Mouse (Mus musculus) monocyte, adult 2 months (primary cell): ENCODE measurements around the gene Frmd6.

Experiments
- DNase-seq, 2 experiments: peaks; one replicate each; pipeline ENCODE4 v3.0.0; 2022; ENCODE audit warnings: low spot score in 2 of 2, low read depth in 1 of 2

Frmd6 gene

GRCm38 (mm10) chr12:70824729-70825650 lies at the start of gene Frmd6:
Gene Frmd6, plus strand, starts transcription at chr12:70825514.
- DNase-seq = peak; percentile 69 to 86

DNA sequence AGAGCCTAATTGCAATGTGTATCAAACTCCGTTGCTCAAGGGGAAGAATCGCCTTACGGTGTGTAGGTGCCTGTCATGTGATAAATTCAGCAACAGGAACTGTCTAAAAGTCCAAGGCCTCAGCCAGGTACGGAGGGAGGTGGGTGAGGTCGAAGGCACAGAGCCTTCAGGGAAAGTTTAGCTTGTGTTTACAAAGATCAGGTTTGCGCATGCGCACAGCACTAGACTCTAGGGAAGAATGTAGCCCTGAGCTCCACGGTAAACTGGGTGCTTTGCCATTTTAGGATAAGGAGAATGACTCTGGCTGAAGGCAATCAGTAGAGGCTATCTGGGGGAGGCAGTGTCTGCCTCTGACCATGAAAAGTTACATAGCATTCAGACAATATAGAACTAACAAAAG lies 49.7 kb upstream of the Frmd6 start:
- no peak for DNase-seq

- DNase-seq = no peak
These were observed 48.6 kb upstream of the Frmd6 start for GRCm38 (mm10) chr12:70776683-70777082.

GRCm38 (mm10) chr12:70777466-70777865 lies 47.8 kb upstream of the Frmd6 start:
- DNase-seq = no peak

DNA sequence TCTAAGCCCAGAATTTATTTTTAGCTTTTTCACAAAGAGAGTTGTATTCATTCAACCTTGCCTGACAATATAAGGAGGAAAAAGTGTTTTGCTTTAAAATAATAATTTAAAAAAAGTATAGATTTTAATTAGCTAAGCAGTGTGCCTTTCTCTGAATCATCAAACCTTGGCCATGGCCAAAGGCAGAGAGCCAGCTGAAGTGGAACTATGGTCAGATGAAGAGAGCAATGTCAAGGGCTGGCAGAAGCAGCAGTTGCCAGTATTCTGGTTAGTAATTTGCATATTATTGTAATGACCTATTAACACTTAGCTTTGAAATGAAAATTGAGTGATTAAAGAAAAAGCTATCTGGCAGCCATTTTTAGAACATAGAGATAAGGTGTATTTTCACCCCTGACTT lies 47.4 kb upstream of the Frmd6 start:
- DNase-seq = no peak

DNA sequence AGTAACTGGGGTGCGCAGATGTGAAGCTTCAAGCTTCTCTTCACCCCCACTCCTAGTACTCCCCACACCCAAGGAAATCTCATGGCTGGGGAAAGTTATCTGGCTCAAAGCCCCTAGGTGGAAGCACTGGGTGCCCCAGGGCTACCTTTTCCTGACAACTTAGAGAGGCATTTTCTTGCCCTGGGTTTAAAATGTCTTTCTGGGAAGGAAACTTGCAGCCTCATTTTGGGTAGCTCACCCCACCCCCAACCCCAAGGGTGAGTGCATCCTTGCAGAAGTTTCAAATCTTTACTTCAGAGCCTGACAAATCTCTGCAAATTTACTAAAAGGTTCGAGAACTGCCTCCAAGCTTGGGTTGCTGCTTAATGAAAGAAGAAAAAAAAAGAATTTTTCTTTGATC lies 47.0 kb upstream of the Frmd6 start:
- DNase-seq = no peak

DNA sequence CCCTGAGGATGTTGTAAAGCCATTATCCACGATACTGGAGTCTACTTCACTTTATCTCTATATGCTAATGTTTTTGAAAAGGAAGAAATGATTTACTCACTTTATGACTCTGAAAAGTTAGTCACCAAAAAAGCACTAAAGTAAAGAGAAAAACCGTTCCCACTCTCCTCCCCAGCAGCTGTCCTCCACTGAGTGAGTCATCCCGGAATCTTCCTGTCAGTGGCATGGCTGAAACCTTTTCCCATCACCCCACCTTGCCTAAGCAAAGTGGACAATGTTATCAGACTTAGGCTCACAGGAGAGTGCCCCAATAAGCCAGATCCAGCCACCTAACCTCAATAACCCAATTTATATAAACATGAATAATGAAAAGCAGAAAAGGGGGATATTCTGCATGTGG lies 46.6 kb upstream of the Frmd6 start:
- no peak for DNase-seq

DNA sequence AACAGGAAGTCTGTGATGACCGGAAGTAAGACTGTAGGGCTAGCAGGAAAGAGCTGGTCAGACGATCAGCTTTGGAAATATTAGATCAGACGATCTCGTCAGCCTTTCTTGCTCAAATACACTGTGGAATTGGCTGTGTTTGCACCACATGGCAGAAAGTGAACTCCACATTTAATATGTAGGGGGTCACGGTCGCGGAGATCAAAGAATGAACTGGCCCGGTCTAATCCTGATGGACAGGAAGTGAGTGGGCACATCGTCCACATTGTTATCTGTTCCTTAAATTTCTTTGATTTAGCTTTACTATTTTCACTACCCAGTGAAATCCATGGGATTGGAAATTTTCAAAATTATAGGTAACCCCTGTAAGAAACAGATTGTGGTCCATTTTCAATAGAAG lies 42.3 kb upstream of the Frmd6 start:
- DNase-seq = no peak

DNA sequence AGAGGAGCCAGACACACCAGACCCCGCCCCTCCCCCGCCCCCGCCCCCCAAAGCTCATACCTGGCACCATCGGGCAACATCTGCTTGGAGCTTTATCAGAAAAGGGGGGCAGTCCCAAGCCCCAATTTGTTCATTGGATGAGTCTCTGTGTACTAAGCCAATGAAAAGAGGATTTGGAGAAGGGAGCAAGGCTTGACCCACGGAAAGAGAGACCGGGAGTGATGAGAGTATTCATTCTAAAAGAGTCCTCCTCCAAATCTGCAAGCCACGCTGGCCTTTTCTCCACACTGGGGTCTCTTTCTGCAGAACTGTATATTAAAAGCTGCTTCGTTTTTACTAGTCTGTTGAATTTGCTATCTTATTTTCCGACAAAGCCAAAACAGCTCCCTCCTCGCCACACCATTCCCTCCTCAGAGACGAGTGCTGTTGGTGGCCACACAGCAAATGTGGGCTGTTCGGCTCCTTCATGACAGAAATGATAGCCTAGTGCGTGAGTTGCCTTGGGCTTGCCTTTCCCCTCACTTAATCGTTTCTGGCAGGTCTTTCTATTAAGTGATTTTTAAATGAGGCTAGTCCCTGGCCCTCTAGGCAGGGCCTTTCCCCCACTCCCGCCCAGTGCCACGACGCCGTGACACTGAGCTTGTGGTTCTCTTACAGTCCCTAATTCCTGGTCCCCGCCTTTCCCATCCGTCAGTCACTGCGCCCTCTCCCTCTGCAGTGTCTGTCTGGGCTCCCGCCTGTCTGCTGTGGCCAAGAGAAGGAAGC lies 41.7 kb upstream of the Frmd6 start:
- DNase-seq = no peak

GRCm38 (mm10) chr12:70784240-70784705 lies 41.0 kb upstream of the Frmd6 start:
- no peak for DNase-seq

- DNase-seq = no peak
These were observed 36.0 kb upstream of the Frmd6 start for GRCm38 (mm10) chr12:70789341-70789740.

DNA sequence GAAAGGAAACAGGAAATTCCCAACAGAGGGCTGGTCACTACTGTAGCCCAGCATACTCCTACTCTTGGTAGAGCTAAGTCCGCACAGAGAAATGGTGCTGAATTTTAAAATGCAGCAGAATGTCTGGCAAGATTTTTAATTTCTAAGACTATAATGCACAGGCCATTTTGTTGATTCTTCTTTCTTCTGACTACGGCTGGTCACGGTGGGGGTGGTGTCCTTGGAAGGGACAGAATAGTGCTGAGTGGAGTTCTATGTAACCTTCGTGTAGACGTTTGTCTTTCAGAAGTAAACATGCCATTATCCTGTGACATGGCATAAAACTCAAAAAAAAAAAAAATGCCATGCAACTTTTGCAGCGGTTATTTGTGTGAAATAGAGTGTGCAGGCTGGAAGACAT lies 32.0 kb upstream of the Frmd6 start:
- no peak for DNase-seq

GRCm38 (mm10) chr12:70794543-70795388 lies 30.5 kb upstream of the Frmd6 start:
- DNase-seq = no peak

- DNase-seq = no peak
These were observed 30.0 kb upstream of the Frmd6 start for GRCm38 (mm10) chr12:70795389-70795711.

- DNase-seq = no peak
These were observed 26.8 kb upstream of the Frmd6 start for GRCm38 (mm10) chr12:70798496-70798895.

DNA sequence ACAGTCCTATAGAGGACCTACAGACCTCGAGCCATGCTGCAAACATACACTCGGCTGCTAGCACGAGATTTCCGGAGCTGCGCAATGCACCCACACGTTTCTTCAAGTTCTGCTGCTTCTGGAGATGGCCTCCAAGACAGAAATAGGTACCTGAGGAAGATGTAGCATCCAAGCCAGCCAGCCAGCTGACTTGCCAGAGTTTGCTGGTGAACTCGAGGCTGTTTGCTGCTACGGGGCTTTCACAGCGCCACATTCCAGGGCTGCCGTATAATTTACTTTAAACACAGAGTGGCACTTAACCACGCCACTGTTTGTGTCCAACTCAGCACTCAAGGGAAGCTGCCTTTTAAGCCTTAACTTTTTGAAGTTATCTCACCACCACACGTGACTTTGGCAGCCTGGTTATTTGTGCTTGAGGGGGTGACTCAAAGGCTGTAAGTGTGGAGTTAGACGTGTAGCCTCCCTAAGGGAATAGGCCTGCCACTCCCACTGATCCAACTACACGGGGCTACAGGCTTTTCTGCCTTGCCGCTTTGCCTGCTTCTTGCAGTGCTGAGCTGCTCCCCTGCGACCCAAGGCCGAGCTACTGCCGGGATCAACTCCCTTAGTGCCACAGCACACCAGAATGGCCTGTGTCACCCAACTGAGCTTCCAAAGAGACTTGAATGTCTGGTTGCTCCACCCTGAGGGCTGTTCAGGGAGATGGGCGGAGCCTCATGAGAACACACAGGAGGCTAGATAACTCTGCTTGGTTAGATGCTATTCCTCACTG lies 25.9 kb upstream of the Frmd6 start:
- DNase-seq = no peak

DNA sequence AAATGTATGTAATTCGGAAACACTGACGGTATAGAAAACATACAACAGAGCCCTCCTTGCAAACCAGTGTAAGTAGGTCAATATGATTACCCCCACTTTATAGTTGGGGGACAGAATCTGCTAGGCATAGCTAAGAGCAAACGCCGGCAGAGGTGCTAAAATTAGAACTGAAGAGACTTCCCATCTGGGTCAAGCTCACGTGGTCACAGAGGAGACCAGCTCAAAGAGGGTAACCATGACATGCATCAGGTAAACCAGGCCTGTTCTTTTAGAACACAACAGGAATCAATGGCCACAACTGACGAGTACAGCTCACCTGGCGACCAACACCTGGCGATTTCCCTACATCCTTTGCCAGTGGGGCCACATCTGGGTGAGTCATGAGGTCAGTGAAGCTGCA lies 25.2 kb upstream of the Frmd6 start:
- no peak for DNase-seq

GRCm38 (mm10) chr12:70801361-70801760 lies 24.0 kb upstream of the Frmd6 start:
- no peak for DNase-seq

DNA sequence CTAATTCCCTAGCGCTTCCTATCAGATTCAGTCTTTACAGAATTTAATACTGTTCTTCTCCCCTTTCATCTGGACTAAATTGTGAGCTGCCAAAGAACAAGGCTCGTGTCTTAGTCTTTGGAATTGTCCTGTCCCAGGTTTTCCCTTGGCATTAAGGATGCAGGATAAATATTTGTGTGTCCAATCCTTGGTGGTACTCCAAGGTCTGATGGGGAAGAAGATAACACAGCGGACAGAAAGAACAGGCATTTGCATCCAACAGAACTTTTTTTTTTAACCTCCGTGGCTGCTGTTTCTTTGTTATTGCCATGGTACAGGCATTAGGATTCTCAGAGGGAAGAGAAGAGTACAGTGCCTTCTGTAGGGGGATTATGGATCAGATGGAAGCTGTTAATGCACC lies 21.8 kb upstream of the Frmd6 start:
- no peak for DNase-seq

GRCm38 (mm10) chr12:70804989-70805388 lies 20.3 kb upstream of the Frmd6 start:
- DNase-seq = no peak

- DNase-seq = no peak
These were observed 17.8 kb upstream of the Frmd6 start for GRCm38 (mm10) chr12:70807543-70807942.
